Mouse (Mus musculus) ES-Bruce4 (cell line): Measurements from ENCODE around the gene 1500009L16Rik.

ENCODE experiments used
- CTCF ChIP-seq: IDR thresholded peaks from one replicate; pipeline ENCODE4 v1.8.1; 2011; ENCODE audit warnings: low read depth, low read length
- EP300 ChIP-seq: IDR thresholded peaks from 2 replicates; pipeline ENCODE4 v1.6.1; 2011; ENCODE audit warnings: low read depth, low read length; ENCODE audit not compliant: insufficient read depth
- POLR2A ChIP-seq: IDR thresholded peaks from one replicate; pipeline ENCODE4 v1.8.1; 2011; ENCODE audit warnings: low read length; ENCODE audit not compliant: insufficient read depth

DNA sequence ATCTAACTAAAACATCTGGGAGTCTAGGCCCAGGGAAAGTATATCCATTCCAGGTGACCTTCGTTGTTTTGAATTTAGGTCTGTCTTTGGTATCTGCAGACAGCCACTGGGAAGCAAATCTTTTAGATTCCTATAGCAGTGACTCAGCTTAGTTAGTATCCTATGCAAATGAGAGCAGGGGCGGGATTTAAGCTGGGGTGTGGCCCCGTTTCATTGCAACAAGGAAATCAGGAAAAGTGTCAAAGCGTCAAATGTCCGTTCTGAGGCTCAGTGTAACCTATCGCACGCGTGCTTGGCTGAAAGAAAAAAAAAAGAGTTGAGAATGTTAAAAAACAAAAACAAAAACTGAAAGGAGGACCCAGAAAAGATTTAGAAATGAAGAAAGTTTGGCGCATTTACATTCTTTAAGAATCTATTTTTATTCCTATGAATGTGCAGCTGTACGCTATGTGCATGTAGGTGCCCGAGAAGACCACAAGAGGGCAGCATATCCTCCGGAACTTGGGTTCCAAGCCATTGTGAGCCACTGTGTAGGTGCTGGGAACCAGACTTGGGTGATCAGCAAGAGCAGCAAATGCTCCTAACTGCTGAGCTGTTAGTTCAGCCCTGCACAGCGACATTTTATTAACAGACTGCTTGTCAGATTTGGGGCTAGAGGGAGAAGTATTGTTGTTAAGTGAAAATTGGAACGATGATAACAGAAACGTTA, 1.8 kb downstream of the 1500009L16Rik start:
- peak; percentile 73 for TF ChIP-seq CTCF
- TF ChIP-seq EP300 = no peak
- no peak for TF ChIP-seq POLR2A
